Mouse (Mus musculus): Measurements from ENCODE around the gene Gm6583. TPM values are rescaled to one million over a fixed set of nuclear protein-coding genes. Genes with fewer than 3 reads are reported as not detected.
"Not testable (repeated sequence)": the region's sequence is repeated elsewhere in the genome, so short reads cannot be mapped to it uniquely, and the experiment has no call there.

The Gm6583 gene
- polyA plus RNA-seq, 1 experiment from 2014 or later, result 0.13 TPM

DNA sequence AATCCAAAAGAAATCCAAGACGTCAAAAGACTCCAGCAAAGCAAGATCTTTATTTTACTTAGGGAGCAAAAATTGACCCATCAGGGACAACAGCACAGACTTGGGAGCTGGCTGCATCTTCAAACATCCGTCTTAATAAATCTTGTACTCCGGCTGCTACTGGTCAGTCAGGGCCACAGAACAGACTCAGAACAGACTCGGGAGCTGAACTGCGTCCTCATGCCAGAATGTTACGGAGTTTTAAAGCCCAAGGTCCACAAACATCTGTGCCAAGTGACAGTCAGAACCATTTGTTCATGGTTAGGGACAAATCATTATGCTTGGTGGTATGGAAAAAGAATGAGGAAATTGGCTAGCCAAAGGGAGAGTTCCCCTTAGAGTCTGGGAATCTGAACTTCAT lies 32.6 kb downstream of the Gm6583 start:
- H3K4me2 ChIP-seq (replicated peaks), result no peak overlapping the region
- peaks cover 16% of the 10 kb centered on the region for H3K4me1 ChIP-seq (replicated peaks; ENCODE audit: control insufficient read depth, insufficient read depth, low read length)
- H3K36me3 ChIP-seq (replicated peaks; ENCODE audit: control insufficient read depth, insufficient read depth), result 0 out of 2 replicates have a peak, but pooled peaks cover 10% of the 10 kb centered on the region
- H3K27ac ChIP-seq, result no peak overlapping the region
- DNase-seq (ENCODE audit: low spot score) (no peak), ATAC-seq (ENCODE audit: low FRiP score) (no peak)
- no peaks in the 10 kb centered on the region for H3K9me3 ChIP-seq (ENCODE audit: control insufficient read depth, low read length)
- no peak overlapping the region for H3K9ac ChIP-seq
- no peaks in the 10 kb centered on the region for H3K27me3 ChIP-seq (ENCODE audit: control insufficient read depth, insufficient read depth, low read length)
- H3K4me3 ChIP-seq (replicated peaks; ENCODE audit: low read length), result no peak overlapping the region
- 87% methylated on average over 6 of the region's 6 CpGs for WGBS

DNA sequence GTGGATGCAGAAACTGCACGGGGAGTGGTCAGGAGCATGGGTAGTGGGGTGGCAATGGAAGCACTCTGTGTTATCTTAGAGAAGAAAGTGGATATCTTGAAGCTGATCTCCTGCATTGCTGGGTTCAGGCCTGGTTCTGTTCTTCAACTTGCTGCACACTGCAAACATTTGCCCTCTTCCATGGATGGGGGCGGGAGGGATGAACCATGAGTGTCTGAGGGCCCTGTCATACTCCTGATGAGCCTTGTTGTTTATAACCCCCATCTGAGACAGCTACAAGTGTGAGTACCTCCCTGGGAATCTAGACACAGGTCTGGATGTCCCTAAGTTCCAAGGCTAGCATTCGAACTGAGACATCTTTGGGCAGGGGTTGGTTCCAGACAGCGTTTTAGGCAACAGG lies 34.5 kb downstream of the Gm6583 start:
- Histone ChIP-seq H3K27me3 (ENCODE audit: control insufficient read depth, insufficient read depth, low read length) (no peaks in the 10 kb centered on the region), H3K4me1 (replicated peaks; ENCODE audit: control insufficient read depth, insufficient read depth, low read length) (peaks cover 8% of the 10 kb centered on the region), H3K9ac (no peak overlapping the region), H3K4me3 (replicated peaks; ENCODE audit: low read length) (no peak overlapping the region), H3K4me2 (replicated peaks) (no peak overlapping the region), H3K9me3 (ENCODE audit: control insufficient read depth, low read length) (no peaks in the 10 kb centered on the region), H3K27ac (no peak overlapping the region), H3K36me3 (replicated peaks; ENCODE audit: control insufficient read depth, insufficient read depth) (no peaks in the 10 kb centered on the region)
- ATAC-seq (ENCODE audit: low FRiP score) (no peak), DNase-seq (ENCODE audit: low spot score) (no peak)
- 79% methylated on average over 4 of the region's 4 CpGs for WGBS

GRCm38 (mm10) chr5:112320936-112321335 lies 34.9 kb downstream of the Gm6583 start:
- WGBS, result 70% methylated on average over 6 of the region's 6 CpGs
- no peak for DNase-seq (ENCODE audit: low spot score)

GRCm38 (mm10) chr5:112320379-112320778 lies 35.5 kb downstream of the Gm6583 start:
- Histone ChIP-seq H3K9ac (no peak overlapping the region), H3K9me3 (ENCODE audit: control insufficient read depth, low read length) (no peaks in the 10 kb centered on the region), H3K4me3 (replicated peaks; ENCODE audit: low read length) (no peak overlapping the region), H3K4me2 (replicated peaks) (no peak overlapping the region), H3K36me3 (replicated peaks; ENCODE audit: control insufficient read depth, insufficient read depth) (peaks cover 7% of the 10 kb centered on the region), H3K4me1 (replicated peaks; ENCODE audit: control insufficient read depth, insufficient read depth, low read length) (peaks cover 5% of the 10 kb centered on the region), H3K27ac (no peak overlapping the region), H3K27me3 (ENCODE audit: control insufficient read depth, insufficient read depth, low read length) (no peaks in the 10 kb centered on the region)
- 81% methylated on average over 5 of the region's 5 CpGs for WGBS
- DNase-seq (ENCODE audit: low spot score) (no peak), ATAC-seq (ENCODE audit: low FRiP score) (no peak)

More at GRCm38 (mm10) chr5:112320936-112321335, 34.9 kb downstream of the Gm6583 start:
- Histone ChIP-seq H3K36me3 (replicated peaks; ENCODE audit: control insufficient read depth, insufficient read depth) (peaks cover 1% of the 10 kb centered on the region; the same call in 1 of the 2 replicates), H3K4me1 (replicated peaks; ENCODE audit: control insufficient read depth, insufficient read depth, low read length) (peaks cover 8% of the 10 kb centered on the region), H3K9me3 (ENCODE audit: control insufficient read depth, low read length) (no peaks in the 10 kb centered on the region), H3K4me3 (replicated peaks; ENCODE audit: low read length) (no peak overlapping the region), H3K4me2 (replicated peaks) (no peak overlapping the region), H3K27me3 (ENCODE audit: control insufficient read depth, insufficient read depth, low read length) (no peaks in the 10 kb centered on the region), H3K9ac (no peak overlapping the region), H3K27ac (no peak overlapping the region)
- ATAC-seq (ENCODE audit: low FRiP score), result no peak

- not testable (repeated sequence) for H3K9me3 ChIP-seq (ENCODE audit: control insufficient read depth, low read length)
- 65% methylated on average over 2 of the region's 2 CpGs for WGBS
Observed at GRCm38 (mm10) chr5:112319343-112319742, 36.5 kb downstream of the Gm6583 start.

DNA sequence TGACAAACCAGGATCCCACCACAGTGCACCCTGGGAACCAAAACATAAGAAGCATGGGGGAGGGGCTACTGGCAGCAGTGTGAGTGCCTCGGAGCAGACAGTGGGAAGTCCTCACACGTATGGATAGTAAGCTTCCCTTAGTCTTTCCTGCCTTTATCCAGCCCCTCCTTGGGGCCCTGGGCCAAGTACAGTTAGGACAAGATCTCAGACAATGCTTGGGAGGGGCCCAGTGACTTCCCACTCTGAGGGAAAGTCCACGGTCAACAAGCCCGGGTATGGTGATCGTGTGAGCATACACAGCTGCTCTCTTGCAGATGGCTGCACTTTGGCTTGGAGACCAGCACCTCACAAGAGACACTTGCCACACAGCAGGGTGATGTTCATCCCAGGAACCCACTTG lies 38.5 kb downstream of the Gm6583 start:
- Histone ChIP-seq H3K4me2 (replicated peaks) (no peak overlapping the region), H3K9me3 (ENCODE audit: control insufficient read depth, low read length) (no peaks in the 10 kb centered on the region), H3K4me1 (replicated peaks; ENCODE audit: control insufficient read depth, insufficient read depth, low read length) (no peaks in the 10 kb centered on the region), H3K27ac (no peak overlapping the region), H3K27me3 (ENCODE audit: control insufficient read depth, insufficient read depth, low read length) (no peaks in the 10 kb centered on the region), H3K9ac (no peak overlapping the region), H3K36me3 (replicated peaks; ENCODE audit: control insufficient read depth, insufficient read depth) (peaks cover 29% of the 10 kb centered on the region), H3K4me3 (replicated peaks; ENCODE audit: low read length) (no peak overlapping the region)
- DNase-seq (ENCODE audit: low spot score) (no peak), ATAC-seq (ENCODE audit: low FRiP score) (no peak)
- WGBS, result 62% methylated on average over 5 of the region's 5 CpGs

More at GRCm38 (mm10) chr5:112319343-112319742, 36.5 kb downstream of the Gm6583 start:
- H3K4me1 ChIP-seq (replicated peaks; ENCODE audit: control insufficient read depth, insufficient read depth, low read length); H3K27ac ChIP-seq; H3K4me2 ChIP-seq (replicated peaks); H3K9ac ChIP-seq; DNase-seq (ENCODE audit: low spot score); H3K27me3 ChIP-seq (ENCODE audit: control insufficient read depth, insufficient read depth, low read length); H3K4me3 ChIP-seq (replicated peaks; ENCODE audit: low read length); ATAC-seq (ENCODE audit: low FRiP score): not testable (repeated sequence)
- peaks cover 15% of the 10 kb centered on the region for H3K36me3 ChIP-seq (replicated peaks; ENCODE audit: control insufficient read depth, insufficient read depth)

DNA sequence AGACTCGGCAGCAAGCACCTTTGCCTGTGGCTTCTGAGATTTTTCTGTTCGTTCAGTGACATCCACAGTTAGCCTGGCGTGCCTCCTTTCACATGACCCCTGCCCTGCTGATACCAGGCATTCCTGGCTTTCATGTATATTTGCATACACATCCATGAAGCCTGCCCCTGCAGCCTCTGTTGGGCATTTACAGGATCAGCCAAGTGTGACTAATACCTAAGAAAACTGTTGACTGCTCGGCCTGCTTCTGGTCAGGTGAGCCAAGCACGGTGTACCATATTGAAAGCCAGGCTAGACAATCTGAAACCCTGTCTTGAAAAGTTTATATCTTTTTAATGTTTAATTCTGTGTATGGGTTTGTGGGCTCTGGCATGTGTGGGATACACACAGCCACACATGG lies 39.4 kb downstream of the Gm6583 start:
- H3K4me1 ChIP-seq (replicated peaks; ENCODE audit: control insufficient read depth, insufficient read depth, low read length), result no peaks in the 10 kb centered on the region
- DNase-seq (ENCODE audit: low spot score), result no peak
- peaks cover 34% of the 10 kb centered on the region for H3K36me3 ChIP-seq (replicated peaks; ENCODE audit: control insufficient read depth, insufficient read depth)
- no peak overlapping the region for H3K9ac ChIP-seq
- ATAC-seq (ENCODE audit: low FRiP score), result no peak
- no peak overlapping the region for H3K4me2 ChIP-seq (replicated peaks)
- H3K4me3 ChIP-seq (replicated peaks; ENCODE audit: low read length), result no peak overlapping the region
- no peak overlapping the region for H3K27ac ChIP-seq
- 70% methylated on average over 5 of the region's 5 CpGs for WGBS
- no peaks in the 10 kb centered on the region for H3K27me3 ChIP-seq (ENCODE audit: control insufficient read depth, insufficient read depth, low read length)
- no peaks in the 10 kb centered on the region for H3K9me3 ChIP-seq (ENCODE audit: control insufficient read depth, low read length)

- DNase-seq (ENCODE audit: low spot score), result no peak
- 57% methylated on average over 11 of the region's 11 CpGs for WGBS
- H3K9ac ChIP-seq, result peak overlapping the region; percentile 8; the same call in 1 of the 2 replicates
- no peak for ATAC-seq (ENCODE audit: low FRiP score)
- H3K36me3 ChIP-seq (replicated peaks; ENCODE audit: control insufficient read depth, insufficient read depth), result peaks cover 58% of the 10 kb centered on the region
- no peak overlapping the region for H3K4me3 ChIP-seq (replicated peaks; ENCODE audit: low read length)
- H3K27ac ChIP-seq, result no peak overlapping the region
- H3K4me2 ChIP-seq (replicated peaks), result no peak overlapping the region
- H3K9me3 ChIP-seq (ENCODE audit: control insufficient read depth, low read length), result no peaks in the 10 kb centered on the region
- H3K27me3 ChIP-seq (ENCODE audit: control insufficient read depth, insufficient read depth, low read length), result no peaks in the 10 kb centered on the region
- H3K4me1 ChIP-seq (replicated peaks; ENCODE audit: control insufficient read depth, insufficient read depth, low read length), result no peaks in the 10 kb centered on the region
Observed at GRCm38 (mm10) chr5:112313222-112313885, 42.5 kb downstream of the Gm6583 start.

DNA sequence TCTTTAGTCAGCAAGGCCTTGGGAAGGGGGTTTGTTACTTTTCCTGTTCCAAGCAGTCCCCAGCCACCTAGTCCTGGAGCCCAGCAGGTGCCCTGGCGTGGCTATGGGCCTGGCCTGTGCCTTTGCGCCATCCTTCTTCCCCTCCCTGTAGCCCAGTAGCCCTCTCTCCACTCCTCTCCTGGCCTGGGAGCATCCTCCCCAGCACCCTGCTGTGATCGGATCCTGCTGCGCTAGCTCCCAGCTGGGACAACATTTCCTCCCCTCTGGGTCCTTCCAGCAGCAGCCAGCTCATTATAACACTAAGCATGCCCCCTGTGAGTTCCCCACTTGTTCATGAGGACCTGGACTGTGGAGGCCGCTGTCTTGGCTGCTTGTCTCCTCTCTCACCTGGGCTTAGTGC lies 50.0 kb downstream of the Gm6583 start:
- Histone ChIP-seq H3K36me3 (replicated peaks; ENCODE audit: control insufficient read depth, insufficient read depth) (peaks cover 33% of the 10 kb centered on the region), H3K4me1 (replicated peaks; ENCODE audit: control insufficient read depth, insufficient read depth, low read length) (no peaks in the 10 kb centered on the region), H3K27me3 (ENCODE audit: control insufficient read depth, insufficient read depth, low read length) (no peaks in the 10 kb centered on the region), H3K9ac (no peak overlapping the region), H3K4me3 (replicated peaks; ENCODE audit: low read length) (no peak overlapping the region), H3K27ac (no peak overlapping the region), H3K9me3 (ENCODE audit: control insufficient read depth, low read length) (no peaks in the 10 kb centered on the region), H3K4me2 (replicated peaks) (no peak overlapping the region)
- no peak for ATAC-seq (ENCODE audit: low FRiP score)
- DNase-seq (ENCODE audit: low spot score), result no peak
- WGBS, result 72% methylated on average over 5 of the region's 5 CpGs
